Mouse (Mus musculus) neural tube, embryonic 14.5 days (tissue): ENCODE measurements at regions not wholly inside any gene's neighbourhood (a gene's known extent, or its start where the extent isn't known, plus 50 kb on each side); places are given as distances from the start of the nearest gene placed in this dataset.

Experiments used
- ATAC-seq: fragments of 200-750 bp; cut with Nextera tagmentation; 2 replicates; pipeline ENCODE4 v1.8.0; 2017; ENCODE audit warnings: low read depth, mild to moderate bottlenecking, moderate TSS enrichment, moderate library complexity
- H3K27ac ChIP-seq: fragments of 300-500 bp; sonication (generic); 2 replicates; pipeline ENCODE4 v1.5.1; 2014; ENCODE audit warnings: low read depth, mild to moderate bottlenecking, control low read depth, low read length, moderate library complexity, mixed read lengths
- H3K27me3 ChIP-seq: fragments of 300-500 bp; sonication (generic); 2 replicates; pipeline ENCODE4 v1.6.1; 2014; ENCODE audit warnings: low read length; ENCODE audit not compliant: control insufficient read depth, insufficient read depth
- H3K36me3 ChIP-seq: fragments of 300-500 bp; sonication (generic); 2 replicates; pipeline ENCODE4 v1.6.1; 2014; ENCODE audit warnings: low read length, mixed read lengths; ENCODE audit not compliant: control insufficient read depth, insufficient read depth
- H3K4me1 ChIP-seq: fragments of 300-500 bp; sonication (generic); 2 replicates; pipeline ENCODE4 v1.6.1; 2014; ENCODE audit warnings: low read length; ENCODE audit not compliant: control insufficient read depth, insufficient read depth
- H3K4me2 ChIP-seq: fragments of 300-500 bp; sonication (generic); 2 replicates; pipeline ENCODE4 v1.6.1; 2014; ENCODE audit warnings: mild to moderate bottlenecking, low read depth, low read length, control low read depth
- H3K4me3 ChIP-seq: fragments of 300-500 bp; sonication (generic); 2 replicates; pipeline ENCODE4 v1.5.1; 2014; ENCODE audit warnings: low read depth, low read length, control low read depth, mixed read lengths
- H3K9ac ChIP-seq: fragments of 300-500 bp; sonication (generic); replicated peaks from 2 replicates; pipeline ENCODE4 v1.6.1; 2014; ENCODE audit warnings: low read depth, mild to moderate bottlenecking, control low read depth, low read length, mixed read lengths
- H3K9me3 ChIP-seq: fragments of 300-500 bp; sonication (generic); 2 replicates; pipeline ENCODE4 v1.6.1; 2016; ENCODE audit warnings: low read length; ENCODE audit not compliant: control insufficient read depth
- WGBS: fragments of 180-500 bp; shearing (Covaris S2); extraction: QIAGEN DNeasy Blood & Tissue Kit; methylation state at CpG from one replicate; pipeline ENCODE4 v1.1.7; 2014; 5-methylcytosine and 5-hydroxymethylcytosine counted together

GRCm38 (mm10) chr10:16508161-16508560, 1214.9 kb upstream of the Cited2 start:
- Histone ChIP-seq H3K36me3 (no peaks in the 10 kb centered on the region), H3K4me1 (no peaks in the 10 kb centered on the region), H3K27me3 (no peaks in the 10 kb centered on the region), H3K9me3 (no peaks in the 10 kb centered on the region), H3K4me3 (no peak overlapping the region), H3K27ac (no peak overlapping the region), H3K9ac (no peak overlapping the region), H3K4me2 (no peak overlapping the region)
- WGBS = 75% methylated on average over 6 of the region's 6 CpGs
- ATAC-seq = no peak

- 58% methylated on average over 2 of the region's 2 CpGs for WGBS
- no peak for ATAC-seq
- no peak overlapping the region for H3K4me3 ChIP-seq
These were observed 1208.4 kb upstream of the Cited2 start for GRCm38 (mm10) chr10:16514656-16515055.

GRCm38 (mm10) chr10:16521895-16522294, 1201.1 kb upstream of the Cited2 start:
- H3K27me3 ChIP-seq = no peaks in the 10 kb centered on the region
- H3K4me3 ChIP-seq = no peak overlapping the region
- H3K27ac ChIP-seq = no peak overlapping the region
- no peaks in the 10 kb centered on the region for H3K9me3 ChIP-seq
- no peaks in the 10 kb centered on the region for H3K4me1 ChIP-seq
- H3K36me3 ChIP-seq = no peaks in the 10 kb centered on the region
- no peak overlapping the region for H3K9ac ChIP-seq
- no peak overlapping the region for H3K4me2 ChIP-seq
- ATAC-seq = no peak

More at GRCm38 (mm10) chr10:16514656-16515055, 1208.4 kb upstream of the Cited2 start:
- Histone ChIP-seq H3K36me3 (no peaks in the 10 kb centered on the region), H3K9ac (no peak overlapping the region), H3K4me2 (no peak overlapping the region), H3K27me3 (no peaks in the 10 kb centered on the region), H3K4me1 (no peaks in the 10 kb centered on the region), H3K9me3 (no peaks in the 10 kb centered on the region), H3K27ac (no peak overlapping the region)

DNA sequence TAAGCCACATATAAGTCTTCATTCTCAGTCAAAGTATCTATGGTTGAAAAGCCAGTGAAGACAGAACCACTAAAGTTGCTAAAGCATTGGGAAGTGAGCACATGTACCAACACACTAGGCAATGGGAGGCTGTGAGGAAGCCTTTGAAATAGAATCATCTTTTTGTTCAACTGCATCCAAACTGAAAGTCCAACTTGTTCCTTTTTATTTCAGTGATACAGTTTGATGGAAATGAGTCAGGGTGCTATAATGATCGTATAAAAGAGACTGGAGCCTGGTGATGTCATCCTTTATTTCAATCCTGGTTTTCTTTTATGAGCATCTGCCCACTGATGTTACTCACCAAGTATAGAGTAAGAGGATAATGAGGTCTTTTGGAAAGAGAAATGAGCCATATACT, 1198.9 kb upstream of the Cited2 start:
- H3K9ac ChIP-seq = no peak overlapping the region
- H3K4me1 ChIP-seq = no peaks in the 10 kb centered on the region
- no peak overlapping the region for H3K27ac ChIP-seq
- 62% methylated on average over 1 of the region's 1 CpGs for WGBS
- no peak overlapping the region for H3K4me2 ChIP-seq
- H3K27me3 ChIP-seq = no peaks in the 10 kb centered on the region
- ATAC-seq = no peak
- no peaks in the 10 kb centered on the region for H3K36me3 ChIP-seq
- no peak overlapping the region for H3K4me3 ChIP-seq
- no peaks in the 10 kb centered on the region for H3K9me3 ChIP-seq

DNA sequence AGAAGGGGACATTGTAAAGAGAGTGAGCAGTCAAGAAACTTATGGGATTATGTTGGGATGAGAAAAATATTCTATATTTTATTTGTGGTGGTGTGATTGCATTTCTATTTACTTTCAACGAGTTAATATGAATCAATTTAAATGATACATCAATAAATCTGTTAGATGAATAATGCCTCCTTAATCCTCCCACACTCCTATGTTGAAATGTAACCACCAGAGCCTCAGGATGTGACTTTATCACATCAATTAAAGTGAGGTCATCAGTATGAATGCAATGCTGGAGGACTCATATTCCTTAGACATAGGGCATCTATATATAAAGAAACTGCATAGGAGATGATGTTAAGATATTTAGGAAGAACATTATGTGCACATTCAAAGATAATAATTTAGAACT, 1195.3 kb upstream of the Cited2 start:
- Histone ChIP-seq H3K27me3 (no peaks in the 10 kb centered on the region), H3K9me3 (no peaks in the 10 kb centered on the region), H3K4me3 (no peak overlapping the region), H3K4me2 (no peak overlapping the region), H3K27ac (no peak overlapping the region), H3K36me3 (no peaks in the 10 kb centered on the region), H3K9ac (no peak overlapping the region), H3K4me1 (no peaks in the 10 kb centered on the region)
- WGBS = 67% methylated on average over 1 of the region's 1 CpGs
- no peak for ATAC-seq

GRCm38 (mm10) chr10:16537660-16538059, 1185.4 kb upstream of the Cited2 start:
- no peak for ATAC-seq
- 47% methylated on average over 3 of the region's 3 CpGs for WGBS
- Histone ChIP-seq H3K27me3 (no peaks in the 10 kb centered on the region), H3K4me1 (no peaks in the 10 kb centered on the region), H3K9ac (no peak overlapping the region), H3K9me3 (no peaks in the 10 kb centered on the region), H3K36me3 (no peaks in the 10 kb centered on the region), H3K4me2 (no peak overlapping the region), H3K27ac (no peak overlapping the region), H3K4me3 (no peak overlapping the region)

- 49% methylated on average over 1 of the region's 1 CpGs for WGBS
These were observed 1184.6 kb upstream of the Cited2 start for GRCm38 (mm10) chr10:16538379-16538778.

DNA sequence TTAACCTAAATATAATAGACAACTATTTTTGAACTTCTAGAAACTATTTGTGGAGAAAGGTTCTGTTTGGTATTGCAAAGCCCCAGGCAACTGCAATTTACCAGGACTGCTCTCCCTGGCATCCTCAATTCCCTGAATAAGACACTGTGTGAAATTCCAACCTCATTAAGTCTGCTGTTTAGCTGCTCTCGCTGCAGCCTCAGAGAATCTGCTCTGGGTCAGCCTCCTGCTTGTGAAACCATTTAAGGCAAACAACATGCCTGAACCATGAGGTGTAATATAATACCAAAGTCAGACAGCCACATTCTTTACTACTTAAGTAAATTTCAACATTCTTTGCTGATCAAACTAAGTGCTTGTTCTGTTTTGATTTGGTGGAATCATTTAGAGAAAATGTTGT, 1177.6 kb upstream of the Cited2 start:
- no peaks in the 10 kb centered on the region for H3K36me3 ChIP-seq
- no peak overlapping the region for H3K27ac ChIP-seq
- no peak for ATAC-seq
- no peak overlapping the region for H3K9ac ChIP-seq
- no peaks in the 10 kb centered on the region for H3K27me3 ChIP-seq
- H3K4me2 ChIP-seq = no peak overlapping the region
- no peaks in the 10 kb centered on the region for H3K9me3 ChIP-seq
- H3K4me1 ChIP-seq = no peaks in the 10 kb centered on the region
- 5% methylated on average over 1 of the region's 1 CpGs for WGBS
- H3K4me3 ChIP-seq = no peak overlapping the region

More at GRCm38 (mm10) chr10:16538379-16538778, 1184.6 kb upstream of the Cited2 start:
- Histone ChIP-seq H3K27ac (no peak overlapping the region), H3K9ac (no peak overlapping the region), H3K4me1 (no peaks in the 10 kb centered on the region), H3K36me3 (no peaks in the 10 kb centered on the region), H3K9me3 (no peaks in the 10 kb centered on the region), H3K4me3 (no peak overlapping the region), H3K4me2 (no peak overlapping the region), H3K27me3 (no peaks in the 10 kb centered on the region)
- no peak for ATAC-seq

GRCm38 (mm10) chr10:16552861-16553635, 1170.0 kb upstream of the Cited2 start:
- Histone ChIP-seq H3K27me3 (no peaks in the 10 kb centered on the region), H3K27ac (no peak overlapping the region), H3K9me3 (no peaks in the 10 kb centered on the region), H3K4me3 (no peak overlapping the region), H3K36me3 (no peaks in the 10 kb centered on the region), H3K4me2 (no peak overlapping the region), H3K9ac (no peak overlapping the region), H3K4me1 (no peaks in the 10 kb centered on the region)
- ATAC-seq = no peak
- WGBS = 78% methylated on average over 3 of the region's 3 CpGs
